Mouse (Mus musculus): ENCODE data around the gene Slc7a6.

- no peak for TF ChIP-seq POLR2A (IDR thresholded peaks at IDR 0.05; ENCODE audit: borderline replicate concordance, control insufficient read depth, low read depth, low read length)
- no peak for TF ChIP-seq CTCF (IDR thresholded peaks at IDR 0.05; ENCODE audit: control insufficient read depth, insufficient read depth, low read length)
Measured at GRCm38 (mm10) chr8:106129232-106129930, 39.3 kb upstream of the Slc7a6 start.
